Mouse (Mus musculus) 3T3-L1 (cell line): ENCODE data around the gene Zfp536.

ENCODE experiments used
- DNase-seq: peaks from one replicate; pipeline ENCODE4 v3.0.0-alpha.2; 2015; ENCODE audit warnings: low read depth, low spot score

Gene Zfp536

DNA sequence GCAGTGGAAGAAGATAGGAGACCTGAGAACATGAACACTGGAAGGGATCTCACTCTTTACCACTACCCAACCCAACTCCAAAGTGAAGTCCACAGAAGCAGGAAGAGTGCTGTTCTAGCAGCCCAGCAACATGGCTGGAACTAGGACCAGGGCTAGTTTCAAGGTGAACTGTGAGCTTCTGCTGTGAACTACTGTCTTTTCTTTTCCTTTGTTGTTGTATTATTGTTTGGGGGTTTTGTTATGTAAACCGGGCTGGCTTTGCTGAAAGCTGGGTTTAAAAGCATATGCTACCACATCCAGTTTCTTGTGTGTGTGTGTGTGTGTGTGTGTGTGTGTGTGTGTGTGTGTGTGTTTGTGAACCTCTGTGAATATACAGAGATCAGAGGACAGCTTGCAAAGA lies 216.6 kb downstream of the Zfp536 start:
- no peak for DNase-seq

DNA sequence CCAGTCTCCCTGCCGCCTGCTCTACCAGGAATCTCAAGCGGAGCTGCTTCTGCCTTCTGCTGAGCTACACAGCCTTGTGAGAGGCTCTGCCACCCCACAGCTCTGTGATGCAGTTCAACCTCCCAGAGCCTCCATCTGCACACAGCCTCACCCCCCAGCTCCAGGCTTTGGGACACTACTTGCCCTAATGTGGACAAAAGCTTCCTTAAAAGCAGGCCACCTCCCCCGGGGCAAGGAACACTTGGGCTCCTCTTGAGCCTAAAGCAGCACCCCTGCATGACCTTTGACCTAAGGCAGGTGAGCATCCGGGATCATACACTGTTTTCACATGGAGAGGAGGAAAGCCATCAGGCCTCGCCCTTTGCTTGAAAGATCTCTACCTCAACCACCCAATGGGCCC lies 219.0 kb downstream of the Zfp536 start:
- DNase-seq: no peak

DNA sequence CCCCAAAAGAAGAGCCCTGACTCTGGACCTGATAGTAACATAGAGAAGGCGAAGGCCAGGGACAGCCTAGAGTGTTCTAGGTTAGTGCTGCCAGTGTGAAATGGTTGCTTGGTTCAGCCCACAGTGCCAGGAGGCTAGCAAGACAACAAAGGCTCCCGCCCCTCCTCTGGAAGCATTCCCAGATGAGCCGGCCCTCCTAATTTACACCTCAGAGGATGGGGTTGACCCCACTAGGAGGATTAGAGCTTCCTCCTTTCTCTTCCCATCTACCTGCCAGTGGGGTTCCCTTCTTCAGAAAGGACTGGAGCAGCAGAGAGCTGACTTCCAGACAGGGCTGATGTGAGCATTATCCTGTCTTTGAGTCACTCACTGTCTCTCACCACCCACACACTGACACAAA lies 219.8 kb downstream of the Zfp536 start:
- DNase-seq: no peak

DNA sequence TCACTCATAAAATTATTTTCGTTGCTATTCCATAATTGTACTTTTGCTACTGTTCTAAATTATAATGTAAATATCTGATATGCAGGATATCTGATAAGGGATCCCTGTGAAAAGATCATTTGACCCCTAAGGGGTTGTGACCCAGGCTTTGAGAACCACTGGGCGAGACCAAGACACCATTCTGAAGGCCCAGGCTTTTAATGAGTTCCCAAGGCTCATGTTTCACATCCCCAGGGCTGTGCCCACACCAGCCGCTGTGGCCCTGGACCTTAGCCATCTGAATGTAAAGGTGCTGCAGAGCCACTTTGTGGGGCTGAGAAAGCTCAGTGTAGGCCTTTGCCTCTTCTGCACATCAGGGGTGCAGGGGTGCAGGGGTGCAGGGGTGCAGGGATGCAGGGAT lies 221.1 kb downstream of the Zfp536 start:
- no peak for DNase-seq

DNA sequence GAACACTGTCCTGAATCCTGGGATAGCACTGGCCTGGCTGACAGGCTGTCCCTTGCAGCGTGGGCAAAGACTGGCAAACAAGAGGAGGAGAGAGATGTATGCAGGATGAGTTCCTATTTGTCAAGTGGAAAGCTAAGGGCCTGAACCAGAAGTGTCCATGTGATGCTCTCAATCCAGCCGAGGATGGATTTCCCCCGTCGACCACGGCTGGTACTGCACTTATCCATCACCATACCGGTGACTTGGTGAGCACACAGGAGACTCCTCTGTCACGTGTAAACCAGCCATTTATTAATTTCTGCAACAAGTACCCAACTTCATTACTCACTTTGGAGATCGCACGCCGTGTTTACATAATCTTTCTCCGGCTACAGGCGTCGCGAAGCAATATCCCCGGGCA lies 224.6 kb downstream of the Zfp536 start:
- DNase-seq: no peak

DNA sequence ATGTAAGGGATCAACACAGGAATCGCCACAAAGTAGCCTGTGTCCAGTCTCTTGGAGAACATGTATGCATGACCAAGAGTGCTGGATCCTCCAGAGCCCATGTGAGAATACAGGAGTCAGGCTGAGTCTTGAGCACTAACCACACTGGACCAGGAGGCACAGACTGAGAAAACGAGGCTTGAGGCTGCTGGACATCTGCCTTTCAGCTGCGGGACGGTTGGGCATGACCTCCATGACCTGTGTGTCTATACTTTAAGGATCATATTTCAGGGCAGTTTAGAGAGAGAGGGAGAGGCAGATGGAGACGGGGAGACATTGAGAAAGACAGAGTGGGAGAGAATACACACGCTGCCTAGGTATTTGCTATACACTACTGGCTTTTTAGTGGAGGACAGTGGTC lies 229.4 kb downstream of the Zfp536 start:
- DNase-seq: no peak

DNA sequence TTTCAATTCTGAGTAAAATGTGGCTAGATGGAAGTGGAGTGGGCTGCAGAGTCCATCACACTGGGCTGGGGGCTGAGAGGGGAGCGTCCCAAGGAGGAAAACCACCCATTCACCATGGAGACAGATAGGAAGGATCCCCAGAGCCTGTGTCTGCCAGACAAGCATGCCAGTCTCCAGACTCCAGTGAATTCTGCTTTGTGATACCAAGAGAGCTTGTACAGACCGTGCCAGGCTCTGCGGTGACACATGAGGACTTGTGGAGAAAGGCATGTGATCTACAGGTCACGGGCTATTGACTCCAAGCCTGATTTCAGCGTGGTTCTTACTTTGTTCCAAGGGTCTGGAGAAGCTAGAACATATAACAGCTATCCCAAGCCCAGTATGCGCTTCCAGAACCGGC lies 230.5 kb downstream of the Zfp536 start:
- no peak for DNase-seq

DNA sequence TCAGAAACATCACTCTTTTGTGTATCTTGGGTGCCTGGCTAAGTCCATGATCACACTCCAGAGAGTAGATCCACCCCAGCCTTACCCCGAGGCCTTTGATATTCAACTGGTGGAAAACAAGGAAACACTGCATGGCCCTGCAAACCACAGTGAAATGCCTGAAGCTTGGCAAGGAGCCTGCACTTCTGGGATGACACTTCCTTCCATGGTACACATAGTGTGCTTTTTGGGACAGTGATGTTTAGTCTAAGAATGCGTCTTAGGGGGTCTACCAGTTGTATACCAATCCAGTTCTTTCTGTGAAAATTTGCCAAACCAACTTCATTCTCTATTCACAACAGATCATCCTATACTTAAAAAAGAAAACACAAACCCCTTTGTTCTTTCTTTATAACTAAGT lies 242.3 kb downstream of the Zfp536 start:
- DNase-seq: no peak

DNA sequence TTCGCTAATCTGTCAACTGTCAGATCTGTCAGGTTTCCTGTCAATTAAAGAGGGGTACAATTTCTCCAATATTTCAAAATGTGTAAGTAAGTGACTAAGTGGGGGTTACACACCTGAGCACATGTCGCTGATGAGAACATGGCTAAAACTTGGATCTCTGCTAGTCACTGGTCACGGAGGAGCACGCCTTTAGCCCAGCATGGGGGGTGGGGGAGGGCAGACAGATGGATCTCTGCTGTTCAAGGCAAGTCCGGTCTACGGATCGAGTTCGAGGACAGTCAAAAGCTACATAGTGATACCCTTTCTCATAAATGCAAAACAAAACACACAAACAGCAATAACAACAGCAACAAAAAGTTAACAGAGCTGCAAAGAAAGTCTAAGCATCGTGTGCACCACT lies 245.1 kb downstream of the Zfp536 start:
- no peak for DNase-seq

DNA sequence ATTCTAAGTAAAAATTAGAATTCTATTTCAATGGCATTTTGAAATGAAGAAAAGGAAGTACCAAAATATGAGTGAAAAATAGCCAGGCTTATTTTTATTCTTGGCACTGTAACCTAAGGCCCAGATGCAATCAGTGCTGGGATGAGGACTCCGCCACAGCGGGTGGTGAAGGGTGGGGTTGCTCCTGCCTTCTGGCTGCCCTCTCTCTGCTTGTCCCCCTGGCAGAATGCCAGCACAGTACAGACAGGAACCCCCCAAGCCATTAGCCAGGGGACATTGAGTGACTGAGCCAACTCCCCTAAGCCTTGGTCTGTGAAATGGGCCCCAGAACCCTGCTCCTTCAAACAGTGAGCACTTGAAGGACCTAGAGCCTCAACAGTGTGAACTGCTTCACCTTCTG lies 245.6 kb downstream of the Zfp536 start:
- DNase-seq: no peak

DNA sequence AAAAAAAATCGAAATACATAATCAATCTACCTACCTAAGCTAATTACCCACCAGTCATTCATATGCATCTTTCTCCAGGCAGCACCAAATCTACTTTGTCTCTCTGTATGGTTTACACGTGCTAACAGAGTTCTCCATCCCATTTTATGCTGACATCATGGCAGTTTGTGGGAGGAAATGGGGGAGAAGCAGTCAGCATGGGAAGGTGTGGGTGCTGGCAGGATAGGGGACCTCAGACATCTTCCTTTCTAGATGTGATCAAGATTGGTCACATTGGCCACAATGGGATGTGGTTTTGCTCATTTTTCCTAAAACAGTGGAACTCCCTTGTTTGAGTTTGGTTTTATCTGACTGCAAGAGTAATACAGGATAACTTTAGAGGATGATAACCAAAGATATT lies 252.0 kb downstream of the Zfp536 start:
- DNase-seq: no peak

DNA sequence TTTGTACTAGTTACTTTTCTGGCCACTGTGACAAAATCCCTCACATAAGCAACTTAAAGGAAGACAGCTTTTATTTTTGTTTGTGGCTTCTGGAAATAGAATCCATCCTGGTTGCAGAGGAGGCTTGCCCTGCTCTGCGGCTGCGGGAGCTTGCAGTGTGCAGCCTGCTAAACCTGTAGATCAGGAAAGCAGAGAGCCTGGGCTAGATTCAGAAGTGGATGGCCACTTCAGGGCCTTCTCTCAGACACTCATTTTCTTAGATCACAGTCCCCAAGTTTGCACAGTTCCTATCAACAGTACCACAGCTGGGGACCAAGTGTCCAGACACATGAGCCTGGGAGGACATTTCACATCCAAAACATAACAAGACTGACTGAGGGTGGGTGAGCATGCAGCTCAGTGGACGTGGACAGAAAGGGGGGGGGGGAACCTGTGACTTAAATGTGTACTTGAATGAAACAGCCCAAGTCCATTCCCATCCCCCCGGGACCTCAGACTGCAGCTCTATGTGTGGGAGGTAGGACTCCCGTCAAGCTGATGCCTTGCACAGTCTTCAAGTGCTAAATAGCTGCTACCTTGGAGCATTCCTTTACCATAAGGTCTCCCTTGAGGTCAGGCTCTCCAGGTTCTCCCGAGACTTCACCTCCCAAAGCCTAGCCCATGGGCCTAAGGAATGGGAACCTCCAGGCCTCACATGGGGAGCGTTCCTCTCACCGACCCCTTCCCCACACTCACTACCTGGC lies 262.3 kb downstream of the Zfp536 start:
- no peak for DNase-seq

DNA sequence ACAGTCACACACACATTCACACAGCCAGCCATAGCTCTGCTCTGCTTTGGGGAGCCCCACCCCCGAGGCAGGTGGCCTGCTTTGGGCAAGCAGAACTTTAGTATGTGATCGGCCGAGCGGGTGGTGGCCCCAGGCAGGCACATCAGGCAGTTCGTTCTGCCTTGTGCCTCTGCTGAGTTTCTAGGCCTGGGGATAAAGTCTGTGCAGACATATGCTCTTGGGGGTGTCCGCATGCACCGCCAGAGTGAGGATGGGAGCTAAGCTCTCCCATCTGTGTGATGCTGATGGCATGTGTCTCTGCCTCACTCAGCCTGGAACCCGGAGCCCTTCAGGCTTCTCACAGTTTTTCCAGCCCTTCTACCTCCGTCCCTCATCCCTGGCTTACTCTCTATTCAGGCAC lies 263.7 kb downstream of the Zfp536 start:
- no peak for DNase-seq

DNA sequence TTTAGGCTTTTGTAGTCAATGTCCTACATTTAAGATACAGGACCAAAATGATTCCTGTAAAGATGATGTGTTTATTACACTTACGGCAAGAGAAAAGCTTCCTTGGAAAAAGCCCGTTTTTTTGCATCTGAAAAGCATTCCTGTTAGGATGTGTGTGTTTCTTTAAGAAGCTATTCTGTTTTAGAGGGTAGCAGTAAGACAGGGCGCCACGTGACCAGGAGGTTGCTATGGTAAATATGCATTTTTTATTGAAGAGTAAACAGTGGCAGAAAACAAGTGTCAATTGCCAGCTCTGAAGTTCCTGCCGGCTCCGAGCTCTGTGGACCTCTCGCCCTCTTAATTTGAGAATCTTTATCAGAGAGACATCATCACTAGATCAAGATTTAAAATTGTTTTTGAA lies 267.9 kb downstream of the Zfp536 start:
- no peak for DNase-seq

DNA sequence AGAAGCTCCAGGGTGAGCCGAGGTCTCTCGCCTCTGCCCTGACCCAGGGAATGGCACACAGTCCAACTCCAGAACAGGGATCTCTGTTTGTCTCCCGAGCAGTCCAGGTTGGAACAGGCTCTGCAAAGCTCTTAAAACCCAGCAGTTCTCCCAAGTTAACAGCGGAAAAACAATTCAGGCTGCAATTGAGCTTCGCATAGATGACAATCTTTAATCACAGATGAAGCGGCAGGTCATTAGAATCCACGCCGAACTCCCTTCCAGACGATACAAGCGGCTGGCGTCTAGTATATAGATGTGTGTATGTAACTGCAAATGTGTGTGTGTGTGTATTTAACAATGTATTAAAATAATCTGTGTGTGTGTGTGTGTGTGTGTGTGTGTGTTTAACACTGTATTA lies 268.3 kb downstream of the Zfp536 start:
- DNase-seq: no peak

DNA sequence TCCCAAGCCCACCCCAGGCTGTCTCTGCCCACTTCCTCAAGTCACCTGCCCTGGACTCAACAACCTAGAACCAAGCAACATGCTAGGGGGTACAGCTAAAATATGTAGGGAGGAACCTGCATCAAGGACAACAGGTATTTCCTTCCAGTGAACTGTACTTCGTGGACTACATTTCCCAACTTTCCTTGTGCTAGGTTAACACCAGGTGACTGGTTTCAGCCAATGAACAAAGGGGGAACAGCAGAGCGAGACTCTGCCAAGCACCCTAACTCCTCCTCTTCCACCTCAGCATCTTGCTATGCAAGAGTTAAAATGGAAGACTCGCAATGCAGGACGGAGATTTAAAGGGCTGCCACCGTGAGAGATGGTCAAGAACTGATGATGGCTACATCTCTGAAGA lies 274.6 kb downstream of the Zfp536 start:
- peak; percentile 58 for DNase-seq

DNA sequence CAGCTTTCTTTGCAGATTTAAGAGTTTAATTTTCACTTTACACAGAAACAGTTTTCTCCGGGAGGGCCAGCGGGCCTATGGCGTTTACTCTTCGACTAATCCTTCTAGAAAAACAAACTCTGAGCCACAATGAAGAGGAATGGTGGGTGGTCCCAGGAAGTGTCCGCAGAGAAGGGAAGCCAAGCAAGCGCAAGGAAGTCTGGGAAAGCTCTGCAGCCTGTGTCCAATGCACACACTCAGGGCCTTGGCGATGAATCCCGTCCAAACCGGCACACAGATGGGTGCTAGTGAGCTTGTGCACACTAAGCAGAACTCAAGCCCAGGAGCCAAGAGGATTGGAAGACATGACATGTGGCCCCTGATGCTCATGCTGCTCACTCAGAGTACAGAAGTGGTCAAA lies 276.9 kb downstream of the Zfp536 start:
- no peak for DNase-seq

DNA sequence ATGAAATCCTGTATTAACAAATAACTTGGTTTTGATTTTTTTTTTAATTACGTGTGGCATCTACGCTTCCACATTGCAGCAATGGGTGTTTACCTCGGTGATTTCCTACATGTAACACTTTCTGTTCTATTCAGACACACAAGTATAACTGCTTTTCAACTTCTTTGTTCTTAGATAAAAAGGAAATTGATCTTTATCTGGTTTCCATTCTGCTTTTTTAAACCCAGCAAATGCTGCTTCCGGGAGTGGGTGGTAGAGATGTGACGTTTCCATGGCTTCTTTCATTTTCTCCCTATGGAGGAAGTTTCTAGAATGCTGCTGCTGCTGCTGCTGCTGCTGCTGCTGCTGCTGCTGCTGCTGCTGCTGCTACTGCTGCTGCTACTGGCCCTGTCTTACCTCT lies 283.1 kb downstream of the Zfp536 start:
- DNase-seq: no peak

DNA sequence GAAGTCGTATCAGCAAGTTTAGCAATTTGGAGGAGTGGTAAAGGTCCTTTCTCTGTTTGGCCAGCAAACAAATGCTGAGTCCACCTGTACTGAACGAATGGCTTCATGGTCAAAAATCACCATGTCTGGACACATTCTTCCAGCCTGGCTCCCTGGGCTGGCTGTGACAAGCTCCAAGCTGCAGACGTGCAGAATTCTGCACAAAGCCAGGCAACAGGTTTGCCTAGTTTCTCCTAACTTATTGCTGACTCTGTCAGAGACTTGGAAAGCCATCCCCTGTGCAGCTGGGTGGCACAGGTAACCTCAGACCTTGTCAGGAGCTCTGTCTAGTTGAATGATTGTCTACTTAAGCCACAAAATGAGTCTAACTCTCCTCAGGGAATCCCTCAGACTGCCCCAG lies 288.5 kb downstream of the Zfp536 start:
- no peak for DNase-seq

DNA sequence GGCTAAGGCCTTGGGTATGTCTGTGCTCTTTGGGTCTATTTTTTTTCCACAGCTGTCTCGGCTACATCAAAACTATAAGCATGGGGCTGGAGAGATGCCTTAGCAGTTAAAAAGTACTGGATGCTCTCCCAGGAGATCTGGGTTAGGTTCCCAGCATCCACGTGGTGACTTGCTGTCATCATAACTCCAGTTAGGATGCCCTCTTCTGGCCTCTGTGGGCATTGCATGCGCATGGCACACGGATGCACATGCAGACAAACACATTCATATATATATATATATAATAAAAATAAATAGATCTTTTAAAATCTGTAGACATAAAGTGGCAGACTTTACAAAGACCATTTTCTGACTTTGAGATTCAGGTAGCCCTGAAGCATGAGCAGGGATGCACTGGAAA lies 290.9 kb downstream of the Zfp536 start:
- peak; percentile 1 for DNase-seq

DNA sequence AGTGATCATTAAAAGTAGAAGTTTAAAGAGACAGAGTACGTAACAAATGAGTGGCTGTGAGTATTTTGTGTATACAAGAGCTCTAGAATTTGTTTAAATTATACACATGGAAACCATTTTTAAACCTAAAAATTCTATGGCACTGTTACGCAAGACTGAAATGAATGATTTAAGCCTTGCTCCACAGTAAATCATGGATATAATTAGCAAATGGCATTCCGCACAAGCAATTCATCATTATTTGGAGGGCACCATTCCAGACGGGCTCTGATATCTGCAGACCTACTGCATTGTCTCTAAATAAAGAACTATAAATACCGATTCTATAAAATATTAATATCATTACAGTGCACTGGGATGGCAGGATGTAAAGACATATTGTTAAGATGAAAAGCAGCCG lies 292.3 kb downstream of the Zfp536 start:
- no peak for DNase-seq

DNA sequence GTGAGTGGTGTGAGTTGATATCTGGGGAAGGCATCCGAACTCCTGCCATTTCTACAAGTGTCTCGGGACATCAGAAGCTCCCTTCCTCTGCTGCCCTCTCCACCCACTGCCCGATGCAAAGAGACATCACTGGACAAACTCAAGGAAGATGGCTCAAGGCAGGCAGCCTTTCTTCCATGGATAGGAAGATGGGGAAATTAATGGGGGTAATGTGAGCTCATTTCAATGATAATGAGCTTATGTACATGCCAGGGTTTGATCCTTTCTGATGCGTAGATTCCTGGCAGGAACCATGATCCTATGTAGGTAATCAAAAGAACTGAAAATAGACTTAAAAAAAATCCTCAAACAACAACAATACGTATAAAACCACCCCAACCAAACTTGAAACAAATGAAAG lies 296.1 kb downstream of the Zfp536 start:
- DNase-seq: no peak

DNA sequence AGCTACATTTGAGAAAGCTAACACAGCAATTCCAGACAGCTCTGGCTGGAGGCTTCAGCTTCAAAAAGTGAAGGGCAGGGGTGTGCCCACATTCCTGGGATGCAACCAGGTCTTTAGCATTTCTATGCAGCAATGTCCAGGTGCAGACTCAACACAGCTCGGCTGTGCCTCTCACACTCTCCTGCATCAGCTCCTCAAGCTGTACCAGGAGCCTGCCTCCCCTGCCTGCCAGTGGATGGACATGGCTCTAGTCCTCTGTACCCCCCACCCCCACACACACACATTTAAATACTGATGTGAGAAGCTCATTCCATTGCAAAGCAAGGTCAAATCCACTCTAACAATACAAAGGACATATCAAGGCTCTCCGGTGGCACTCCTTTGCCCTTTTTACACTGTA lies 298.0 kb downstream of the Zfp536 start:
- no peak for DNase-seq

DNA sequence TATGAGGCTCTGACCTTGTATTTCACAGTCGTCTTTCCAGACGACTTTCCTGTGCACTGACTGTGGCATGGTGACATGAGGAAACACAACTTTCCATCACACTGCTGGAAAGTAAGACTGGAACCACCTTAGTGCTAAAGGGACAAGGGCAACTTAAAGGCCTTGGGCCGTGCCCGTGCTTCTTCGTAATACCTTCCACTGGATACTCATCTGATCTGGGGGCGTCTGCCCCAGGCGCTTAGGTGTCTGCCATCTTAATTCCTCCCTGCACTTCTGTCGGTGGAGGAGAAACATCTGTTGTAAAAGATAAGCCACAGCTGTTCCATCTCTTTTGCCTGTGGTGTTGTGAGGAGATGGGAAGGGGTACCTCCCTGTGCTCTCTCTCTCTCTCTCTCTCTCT lies 299.2 kb downstream of the Zfp536 start:
- DNase-seq: no peak
